Mouse (Mus musculus) embryonic facial prominence, embryonic 15.5 days (tissue): ENCODE measurements around the gene Rybp. TPM values are rescaled to one million over a fixed set of nuclear protein-coding genes. Genes with fewer than 3 reads are reported as not detected.
A peak's percentile ranks its signal among the peaks of the same experiment; 100 is the strongest.

Source experiments
- ATAC-seq: fragments of 200-750 bp; cut with Nextera tagmentation; 2 replicates; pipeline ENCODE4 v1.8.0; 2017; ENCODE audit warnings: low read depth, moderate TSS enrichment; ENCODE audit not compliant: insufficient number of reproducible peaks, low FRiP score, low TSS enrichment
- H3K27ac ChIP-seq: fragments of 300-500 bp; sonication (generic); replicated peaks from 2 replicates; pipeline ENCODE4 v1.5.1; 2015; ENCODE audit warnings: mild to moderate bottlenecking, inconsistent platforms
- H3K27me3 ChIP-seq: fragments of 300-500 bp; sonication (generic); 2 replicates; pipeline ENCODE4 v1.6.1; 2015; ENCODE audit warnings: inconsistent platforms
- H3K36me3 ChIP-seq: fragments of 300-500 bp; sonication (generic); 2 replicates; pipeline ENCODE4 v1.6.1; 2015; ENCODE audit warnings: mild to moderate bottlenecking, inconsistent platforms
- H3K4me1 ChIP-seq: fragments of 300-500 bp; sonication (generic); 2 replicates; pipeline ENCODE4 v1.6.1; 2015; ENCODE audit warnings: inconsistent platforms
- H3K4me2 ChIP-seq: fragments of 300-500 bp; sonication (generic); replicated peaks from 2 replicates; pipeline ENCODE4 v1.6.1; 2015; ENCODE audit warnings: mild to moderate bottlenecking, inconsistent platforms
- H3K4me3 ChIP-seq: fragments of 300-500 bp; sonication (generic); replicated peaks from 2 replicates; pipeline ENCODE4 v1.5.1; 2015; ENCODE audit warnings: mild to moderate bottlenecking, inconsistent platforms
- H3K9ac ChIP-seq: fragments of 300-500 bp; sonication (generic); 2 replicates; pipeline ENCODE4 v1.6.1; 2015; ENCODE audit warnings: inconsistent platforms
- H3K9me3 ChIP-seq: fragments of 300-500 bp; sonication (generic); replicated peaks from 2 replicates; pipeline ENCODE4 v1.6.1; 2016; ENCODE audit warnings: inconsistent platforms
- WGBS: fragments of 180-500 bp; shearing (Covaris S2); methylation state at CpG from one replicate; pipeline ENCODE4 v1.1.7; 2015; 5-methylcytosine and 5-hydroxymethylcytosine counted together
- polyA plus RNA-seq: library from polyadenylated mRNA; unstranded; fragments of >200 nt; fragmentation: Nextera tagmentation; extraction: Ambion mirVana; gene quantifications from 2 replicates; pipeline ENCODE4 v1.2.1, GENCODE M21; 2015

The Rybp gene
- polyA plus RNA-seq, 1 experiment from 2014 or later = 20.0 TPM

GRCm38 (mm10) chr6:100288016-100288729 is 888 bp upstream of the Rybp start:
- Histone ChIP-seq H3K27me3 (no peaks in the 10 kb centered on the region), H3K36me3 (no peaks in the 10 kb centered on the region), H3K4me1 (peaks cover 24% of the 10 kb centered on the region), H3K9ac (peak overlapping the region; percentile 68), H3K4me3 (peak overlapping the region; percentile 70), H3K27ac (peak overlapping the region; percentile 82), H3K9me3 (no peaks in the 10 kb centered on the region), H3K4me2 (peak overlapping the region; percentile 98)
- no peak for ATAC-seq
- 5% methylated on average over 23 of the region's 23 CpGs for WGBS

GRCm38 (mm10) chr6:100286573-100287333 is 532 bp downstream of the Rybp start:
- ATAC-seq = peak; percentile 79
- H3K4me1 ChIP-seq = peaks cover 25% of the 10 kb centered on the region
- H3K27ac ChIP-seq = peak overlapping the region; percentile 94
- H3K9me3 ChIP-seq = no peaks in the 10 kb centered on the region
- H3K9ac ChIP-seq = peak overlapping the region; percentile 74
- H3K4me3 ChIP-seq = peak overlapping the region; percentile 70
- H3K4me2 ChIP-seq = peak overlapping the region; percentile 58
- WGBS = under 1% methylated on average over 52 of the region's 117 CpGs
- no peaks in the 10 kb centered on the region for H3K27me3 ChIP-seq
- H3K36me3 ChIP-seq = no peaks in the 10 kb centered on the region

- Histone ChIP-seq H3K9ac (peak overlapping the region; percentile 74), H3K4me1 (peaks cover 25% of the 10 kb centered on the region), H3K27ac (peak overlapping the region; percentile 94), H3K4me2 (peak overlapping the region; percentile 58), H3K4me3 (peak overlapping the region; percentile 70), H3K9me3 (no peaks in the 10 kb centered on the region), H3K27me3 (no peaks in the 10 kb centered on the region), H3K36me3 (no peaks in the 10 kb centered on the region)
- ATAC-seq = no peak
- WGBS = 1% methylated on average over 18 of the region's 18 CpGs
These were observed 1.2 kb downstream of the Rybp start for GRCm38 (mm10) chr6:100285985-100286572.

- 92% methylated on average over 1 of the region's 1 CpGs for WGBS
- Histone ChIP-seq H3K36me3 (no peaks in the 10 kb centered on the region), H3K27ac (no peak overlapping the region), H3K4me2 (no peak overlapping the region), H3K4me3 (no peak overlapping the region), H3K27me3 (no peaks in the 10 kb centered on the region), H3K4me1 (peaks cover 11% of the 10 kb centered on the region), H3K9ac (no peak overlapping the region), H3K9me3 (no peaks in the 10 kb centered on the region)
- no peak for ATAC-seq
These were observed 8.4 kb downstream of the Rybp start for GRCm38 (mm10) chr6:100278841-100279240.

- no peaks in the 10 kb centered on the region for H3K36me3 ChIP-seq
- H3K27me3 ChIP-seq = no peaks in the 10 kb centered on the region
- no peak overlapping the region for H3K4me3 ChIP-seq
- H3K4me1 ChIP-seq = peaks cover 9% of the 10 kb centered on the region
- no peak for ATAC-seq
- H3K9ac ChIP-seq = no peak overlapping the region
- no peak overlapping the region for H3K27ac ChIP-seq
- 75% methylated on average over 3 of the region's 3 CpGs for WGBS
- no peaks in the 10 kb centered on the region for H3K9me3 ChIP-seq
- H3K4me2 ChIP-seq = no peak overlapping the region
These were observed 10.9 kb downstream of the Rybp start for GRCm38 (mm10) chr6:100276344-100276743.

GRCm38 (mm10) chr6:100275643-100276042 is 11.6 kb downstream of the Rybp start:
- no peaks in the 10 kb centered on the region for H3K36me3 ChIP-seq
- H3K27ac ChIP-seq = no peak overlapping the region
- H3K4me3 ChIP-seq = no peak overlapping the region
- no peaks in the 10 kb centered on the region for H3K9me3 ChIP-seq
- no peak for ATAC-seq
- no peak overlapping the region for H3K9ac ChIP-seq
- no peaks in the 10 kb centered on the region for H3K27me3 ChIP-seq
- peaks cover 9% of the 10 kb centered on the region for H3K4me1 ChIP-seq
- H3K4me2 ChIP-seq = no peak overlapping the region

GRCm38 (mm10) chr6:100273556-100273955 is 13.7 kb downstream of the Rybp start:
- no peak overlapping the region for H3K27ac ChIP-seq
- H3K9ac ChIP-seq = no peak overlapping the region
- H3K36me3 ChIP-seq = no peaks in the 10 kb centered on the region
- no peaks in the 10 kb centered on the region for H3K27me3 ChIP-seq
- H3K9me3 ChIP-seq = no peaks in the 10 kb centered on the region
- no peak for ATAC-seq
- peaks cover 5% of the 10 kb centered on the region for H3K4me1 ChIP-seq
- no peak overlapping the region for H3K4me3 ChIP-seq
- 44% methylated on average over 1 of the region's 1 CpGs for WGBS
- H3K4me2 ChIP-seq = no peak overlapping the region

GRCm38 (mm10) chr6:100271992-100272391 is 15.3 kb downstream of the Rybp start:
- Histone ChIP-seq H3K36me3 (no peaks in the 10 kb centered on the region), H3K9me3 (no peaks in the 10 kb centered on the region), H3K4me1 (peaks cover 5% of the 10 kb centered on the region), H3K27me3 (no peaks in the 10 kb centered on the region), H3K9ac (no peak overlapping the region), H3K27ac (no peak overlapping the region), H3K4me2 (no peak overlapping the region), H3K4me3 (no peak overlapping the region)
- no peak for ATAC-seq
- 74% methylated on average over 3 of the region's 3 CpGs for WGBS

- Histone ChIP-seq H3K4me2 (no peak overlapping the region), H3K36me3 (no peaks in the 10 kb centered on the region), H3K27me3 (no peaks in the 10 kb centered on the region), H3K4me1 (peaks cover 5% of the 10 kb centered on the region), H3K9me3 (no peaks in the 10 kb centered on the region), H3K27ac (no peak overlapping the region), H3K9ac (no peak overlapping the region), H3K4me3 (no peak overlapping the region)
- no peak for ATAC-seq
- WGBS = 80% methylated on average over 2 of the region's 2 CpGs
These were observed 16.5 kb downstream of the Rybp start for GRCm38 (mm10) chr6:100270765-100271164.

- H3K27me3 ChIP-seq = no peaks in the 10 kb centered on the region
- no peak overlapping the region for H3K4me3 ChIP-seq
- H3K4me2 ChIP-seq = no peak overlapping the region
- H3K9ac ChIP-seq = no peak overlapping the region
- H3K36me3 ChIP-seq = no peaks in the 10 kb centered on the region
- no peak for ATAC-seq
- 0 out of 2 replicates have a peak, but pooled peaks cover 5% of the 10 kb centered on the region for H3K4me1 ChIP-seq
- WGBS = 83% methylated on average over 1 of the region's 1 CpGs
- no peaks in the 10 kb centered on the region for H3K9me3 ChIP-seq
- no peak overlapping the region for H3K27ac ChIP-seq
These were observed 27.7 kb downstream of the Rybp start for GRCm38 (mm10) chr6:100259607-100260006.

- Histone ChIP-seq H3K36me3 (no peaks in the 10 kb centered on the region), H3K4me1 (0 out of 2 replicates have a peak, but pooled peaks cover 5% of the 10 kb centered on the region), H3K4me3 (no peak overlapping the region), H3K27ac (no peak overlapping the region), H3K27me3 (no peaks in the 10 kb centered on the region), H3K9me3 (no peaks in the 10 kb centered on the region), H3K9ac (no peak overlapping the region), H3K4me2 (no peak overlapping the region)
- ATAC-seq = no peak
These were observed 29.0 kb downstream of the Rybp start for GRCm38 (mm10) chr6:100258278-100258677.
